Mouse (Mus musculus): ENCODE results near the gene A430078G23Rik. TPM values are rescaled to one million over a fixed set of nuclear protein-coding genes. Genes with fewer than 3 reads are reported as not detected.
"Not testable (repeated sequence)": the region's sequence is repeated elsewhere in the genome, so short reads cannot be mapped to it uniquely, and the experiment has no call there.

A430078G23Rik gene
- polyA plus RNA-seq, 1 experiment from 2014 or later = 0.13 TPM

DNA sequence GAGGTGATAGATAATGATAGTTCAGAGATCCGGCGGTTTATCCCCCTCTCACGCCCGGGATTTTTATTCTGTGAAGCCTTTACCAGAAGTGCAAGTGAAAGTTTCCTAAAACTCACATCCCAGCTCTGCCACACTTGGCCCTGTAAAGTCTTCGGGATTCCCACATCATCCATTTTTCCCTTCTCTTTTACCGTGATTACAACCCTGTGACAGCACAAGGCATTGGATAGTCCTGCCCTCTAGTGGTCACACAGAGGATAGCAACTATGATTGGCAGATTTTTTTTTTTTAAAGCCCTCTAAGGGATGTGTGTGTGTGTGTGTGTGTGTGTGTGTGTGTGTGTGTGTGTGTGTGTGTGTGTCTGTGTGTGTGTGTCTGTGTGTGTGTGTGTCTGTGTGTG, 22.6 kb upstream of the A430078G23Rik start:
- Histone ChIP-seq H3K27me3 (replicated peaks) (no peaks in the 10 kb centered on the region), H3K9ac (no peak overlapping the region), H3K9me3 (no peaks in the 10 kb centered on the region), H3K36me3 (no peaks in the 10 kb centered on the region), H3K4me3 (no peak overlapping the region), H3K4me1 (no peaks in the 10 kb centered on the region), H3K4me2 (replicated peaks) (no peak overlapping the region), H3K27ac (no peak overlapping the region)
- ATAC-seq (ENCODE audit: low FRiP score, low read depth) = no peak
- WGBS = 51% methylated on average over 6 of the region's 6 CpGs

DNA sequence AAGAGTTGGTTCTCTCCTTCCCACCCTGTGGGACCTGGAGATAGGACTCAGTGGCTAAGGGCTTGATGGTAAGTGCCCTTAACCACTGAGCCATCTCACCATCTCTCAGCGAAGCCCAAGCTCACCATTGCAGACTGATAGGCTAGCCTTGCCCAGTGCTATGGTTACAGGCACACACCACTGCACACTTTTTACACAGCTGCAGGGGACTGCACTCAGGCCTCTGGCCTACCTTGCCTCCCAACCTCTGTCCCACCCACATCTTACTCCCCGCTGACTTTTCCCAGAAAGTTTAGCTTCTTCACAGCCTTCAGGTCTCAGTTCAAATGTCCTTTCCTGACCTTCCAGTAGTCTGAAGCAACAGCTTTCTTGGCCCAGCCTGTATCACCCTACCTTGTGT, 21.5 kb upstream of the A430078G23Rik start:
- H3K27ac ChIP-seq = no peak overlapping the region
- no peak for ATAC-seq (ENCODE audit: low FRiP score, low read depth)
- H3K4me2 ChIP-seq (replicated peaks) = no peak overlapping the region

DNA sequence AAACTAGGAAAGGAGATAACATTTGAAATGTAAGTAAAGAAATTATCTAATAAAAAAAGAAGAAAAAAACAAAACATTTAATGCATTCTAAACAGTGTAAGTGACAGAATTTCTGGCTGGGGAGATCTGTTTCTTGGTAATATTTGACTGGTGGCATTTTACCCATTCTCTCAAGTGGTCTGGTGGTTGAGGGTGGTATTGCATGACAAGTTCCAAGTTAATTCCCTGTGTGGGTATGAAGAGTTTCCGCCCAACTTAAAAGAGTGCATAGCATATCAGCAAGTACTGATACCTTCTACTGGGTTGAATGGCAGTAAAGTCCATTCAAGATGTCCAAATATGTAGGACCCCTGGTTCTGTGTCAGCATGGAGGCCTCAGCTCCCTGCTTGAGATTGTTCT, 17.3 kb upstream of the A430078G23Rik start:
- H3K27me3 ChIP-seq (replicated peaks) = no peaks in the 10 kb centered on the region
- no peak for ATAC-seq (ENCODE audit: low FRiP score, low read depth)
- no peak overlapping the region for H3K4me2 ChIP-seq (replicated peaks)
- no peak overlapping the region for H3K9ac ChIP-seq
- no peaks in the 10 kb centered on the region for H3K9me3 ChIP-seq
- no peak overlapping the region for H3K4me3 ChIP-seq
- no peaks in the 10 kb centered on the region for H3K36me3 ChIP-seq
- no peaks in the 10 kb centered on the region for H3K4me1 ChIP-seq
- H3K27ac ChIP-seq = no peak overlapping the region
- 78% methylated on average over 1 of the region's 1 CpGs for WGBS

More for the DNA sequence above, 21.5 kb upstream of the A430078G23Rik start:
- WGBS = 80% methylated on average over 2 of the region's 2 CpGs
- no peak overlapping the region for H3K4me3 ChIP-seq
- no peaks in the 10 kb centered on the region for H3K9me3 ChIP-seq
- H3K27me3 ChIP-seq (replicated peaks) = no peaks in the 10 kb centered on the region
- no peak overlapping the region for H3K9ac ChIP-seq
- no peaks in the 10 kb centered on the region for H3K4me1 ChIP-seq
- H3K36me3 ChIP-seq = no peaks in the 10 kb centered on the region

DNA sequence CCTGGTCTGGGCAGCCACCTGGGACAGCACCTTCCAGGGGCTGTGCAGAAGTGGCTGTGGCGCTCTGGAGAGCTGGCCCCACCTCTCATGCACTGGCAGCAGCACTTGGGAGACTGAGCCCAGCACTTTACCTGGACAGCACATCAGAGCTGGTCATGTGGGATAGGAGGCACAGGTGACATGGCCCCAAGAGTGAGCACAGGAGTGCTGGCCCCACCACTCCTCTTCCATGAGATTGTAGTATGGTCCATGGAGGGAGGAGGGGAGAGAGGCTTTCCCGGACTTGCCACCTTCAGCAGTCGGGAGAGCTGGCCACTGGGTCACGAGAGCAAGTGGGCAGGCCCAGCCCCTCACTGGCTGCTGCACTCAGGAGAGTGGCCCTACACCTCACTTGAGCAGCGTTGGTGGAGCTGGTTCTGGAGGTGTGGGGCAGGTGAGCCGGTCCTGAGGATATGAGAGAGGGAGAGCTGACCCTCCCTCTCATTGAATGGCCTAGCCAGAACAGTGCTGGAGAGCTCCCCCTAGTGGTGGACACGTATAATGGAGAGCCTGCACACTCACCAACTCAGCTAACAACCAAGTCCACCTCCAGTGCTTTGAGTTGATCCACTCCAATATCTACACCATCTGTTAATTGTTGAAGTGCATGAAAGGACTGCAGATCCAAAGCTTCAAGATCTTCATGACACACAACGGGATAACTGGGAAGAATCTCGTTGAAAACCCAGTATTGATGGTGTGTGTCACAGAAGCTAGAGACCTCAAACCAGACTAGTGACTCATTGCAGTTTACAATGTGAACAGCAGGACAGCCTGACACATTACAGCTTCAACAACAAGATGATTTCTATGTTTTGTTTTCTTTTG, 16.3 kb upstream of the A430078G23Rik start:
- H3K9ac ChIP-seq = no peak overlapping the region
- H3K4me3 ChIP-seq = no peak overlapping the region
- H3K27ac ChIP-seq = no peak overlapping the region
- no peak overlapping the region for H3K4me2 ChIP-seq (replicated peaks)
- no peaks in the 10 kb centered on the region for H3K9me3 ChIP-seq
- H3K27me3 ChIP-seq (replicated peaks) = no peaks in the 10 kb centered on the region
- no peaks in the 10 kb centered on the region for H3K4me1 ChIP-seq
- WGBS = 71% methylated on average over 9 of the region's 9 CpGs
- ATAC-seq (ENCODE audit: low FRiP score, low read depth) = no peak
- no peaks in the 10 kb centered on the region for H3K36me3 ChIP-seq

DNA sequence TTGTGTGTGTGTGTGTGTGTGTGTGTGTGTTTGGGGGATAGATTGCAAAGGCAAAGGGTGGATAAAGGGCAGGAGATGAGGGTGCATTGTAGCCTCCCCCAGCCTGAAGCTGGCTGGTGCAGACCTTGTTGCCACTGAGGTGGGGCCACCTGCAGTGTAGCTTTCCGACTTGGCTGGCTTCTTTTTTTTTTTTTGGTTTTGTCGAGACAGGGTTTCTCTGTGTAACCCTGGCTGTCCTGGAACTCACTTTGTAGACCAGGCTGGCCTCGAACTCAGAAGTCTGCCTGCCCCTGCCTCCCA, 15.7 kb upstream of the A430078G23Rik start:
- not testable (repeated sequence) for H3K27me3 ChIP-seq (replicated peaks); H3K9me3 ChIP-seq; H3K9ac ChIP-seq; H3K4me3 ChIP-seq; H3K4me2 ChIP-seq (replicated peaks); H3K4me1 ChIP-seq; H3K36me3 ChIP-seq; H3K27ac ChIP-seq; ATAC-seq (ENCODE audit: low FRiP score, low read depth)
- 93% methylated on average over 3 of the region's 3 CpGs for WGBS

DNA sequence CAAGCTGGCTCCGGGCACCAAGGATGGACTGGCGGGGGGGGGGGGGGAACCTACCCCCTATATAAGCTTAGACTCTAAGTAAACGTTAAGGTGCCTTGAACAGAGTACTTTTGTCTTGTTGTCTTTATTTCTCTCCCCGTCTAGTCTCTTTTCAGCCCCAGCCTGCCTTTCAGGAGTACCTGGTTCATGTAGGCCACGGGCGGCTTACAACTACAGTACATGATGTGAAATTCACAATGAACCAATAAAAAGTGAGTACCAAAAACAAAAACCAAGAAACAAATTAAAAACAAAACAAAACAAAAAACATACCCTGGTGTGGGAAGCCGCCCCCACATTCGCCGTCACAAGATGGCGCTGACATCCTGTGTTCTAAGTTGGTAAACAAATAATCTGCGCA, 15.2 kb upstream of the A430078G23Rik start:
- H3K27ac ChIP-seq = no peak overlapping the region

DNA sequence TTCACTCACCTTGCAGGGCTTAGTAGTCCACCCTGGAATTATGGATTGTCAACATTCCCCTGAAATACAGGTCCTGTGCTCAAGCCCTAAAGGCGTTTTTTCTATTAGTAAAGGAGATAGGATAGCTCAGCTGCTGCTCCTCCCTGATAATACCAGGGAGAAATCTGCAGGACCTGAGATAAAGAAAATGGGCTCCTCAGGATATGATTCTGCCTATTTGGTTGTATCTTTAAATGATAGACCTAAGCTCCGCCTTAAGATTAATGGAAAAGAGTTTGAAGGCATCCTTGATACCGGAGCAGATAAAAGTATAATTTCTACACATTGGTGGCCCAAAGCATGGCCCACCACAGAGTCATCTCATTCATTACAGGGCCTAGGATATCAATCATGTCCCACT, 12.5 kb upstream of the A430078G23Rik start:
- 94% methylated on average over 3 of the region's 3 CpGs for WGBS
- H3K4me1 ChIP-seq; H3K4me2 ChIP-seq (replicated peaks); H3K36me3 ChIP-seq; H3K4me3 ChIP-seq; H3K27ac ChIP-seq; H3K9ac ChIP-seq; ATAC-seq (ENCODE audit: low FRiP score, low read depth); H3K27me3 ChIP-seq (replicated peaks); H3K9me3 ChIP-seq: not testable (repeated sequence)

More for the DNA sequence above, 15.2 kb upstream of the A430078G23Rik start:
- no peak overlapping the region for H3K4me2 ChIP-seq (replicated peaks)
- no peak overlapping the region for H3K9ac ChIP-seq
- no peak overlapping the region for H3K4me3 ChIP-seq
- H3K36me3 ChIP-seq = no peaks in the 10 kb centered on the region
- H3K4me1 ChIP-seq = no peaks in the 10 kb centered on the region
- no peaks in the 10 kb centered on the region for H3K27me3 ChIP-seq (replicated peaks)
- 93% methylated on average over 11 of the region's 11 CpGs for WGBS
- no peaks in the 10 kb centered on the region for H3K9me3 ChIP-seq
- ATAC-seq (ENCODE audit: low FRiP score, low read depth) = no peak

DNA sequence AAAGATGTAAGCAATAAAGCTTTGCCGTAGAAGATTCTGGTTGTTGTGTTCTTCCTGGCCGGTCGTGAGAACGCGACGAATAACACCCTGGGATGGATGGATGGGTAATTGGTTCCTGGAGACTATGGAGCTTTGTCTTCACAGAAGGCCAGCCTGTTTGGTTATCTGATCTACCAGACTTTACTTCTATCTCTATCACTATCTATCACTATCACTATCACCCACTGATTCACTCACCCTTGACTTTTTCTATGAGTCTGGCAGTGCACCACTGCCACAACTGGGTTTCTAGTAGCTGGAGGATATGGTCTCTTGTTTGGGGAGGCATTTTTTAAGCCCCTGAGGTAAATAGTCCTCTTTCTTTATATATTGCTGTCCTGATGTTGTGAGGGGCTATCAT, 7.9 kb upstream of the A430078G23Rik start:
- no peak overlapping the region for H3K4me2 ChIP-seq (replicated peaks)
- H3K9ac ChIP-seq = no peak overlapping the region
- no peaks in the 10 kb centered on the region for H3K9me3 ChIP-seq
- H3K27me3 ChIP-seq (replicated peaks) = no peaks in the 10 kb centered on the region
- H3K27ac ChIP-seq = no peak overlapping the region
- no peak for ATAC-seq (ENCODE audit: low FRiP score, low read depth)
- 95% methylated on average over 6 of the region's 6 CpGs for WGBS
- no peak overlapping the region for H3K4me3 ChIP-seq
- no peaks in the 10 kb centered on the region for H3K4me1 ChIP-seq
- no peaks in the 10 kb centered on the region for H3K36me3 ChIP-seq

DNA sequence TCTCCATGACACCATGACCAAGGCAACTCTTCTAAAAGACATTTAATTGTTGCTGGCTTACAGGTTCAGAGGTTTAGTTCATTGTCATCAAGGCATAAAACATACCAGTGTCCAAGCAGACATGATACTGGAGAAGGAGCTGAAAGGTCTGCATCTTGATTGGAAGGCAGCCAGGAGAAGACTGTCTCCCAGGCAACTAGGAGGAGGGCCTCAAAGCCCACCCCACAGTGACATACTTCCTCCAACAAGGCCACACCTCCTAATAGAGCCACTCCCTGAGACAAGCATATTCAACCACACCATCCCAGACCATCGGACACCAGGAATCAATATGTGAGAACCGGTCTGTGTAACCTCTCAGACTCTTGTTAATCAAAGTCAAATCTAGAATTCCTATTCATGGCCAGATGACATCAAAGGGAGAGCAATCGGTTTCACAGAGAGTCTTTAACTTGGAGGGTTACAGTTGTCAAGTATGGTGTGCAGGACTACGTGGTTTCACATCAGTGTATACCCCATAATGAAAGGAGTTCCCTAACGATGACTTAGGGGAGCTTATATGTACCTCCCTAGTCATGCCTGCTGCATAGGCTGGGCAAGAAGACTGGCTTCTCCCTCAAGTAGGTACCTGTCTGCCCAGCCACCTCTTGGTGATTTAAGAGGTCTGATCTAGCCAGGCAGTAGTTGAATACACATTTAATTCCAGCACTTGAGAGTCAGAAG, 6.4 kb upstream of the A430078G23Rik start:
- no peak for ATAC-seq (ENCODE audit: low FRiP score, low read depth)
- Histone ChIP-seq H3K9ac (no peak overlapping the region), H3K4me2 (replicated peaks) (no peak overlapping the region), H3K4me3 (no peak overlapping the region), H3K36me3 (no peaks in the 10 kb centered on the region), H3K27me3 (replicated peaks) (no peaks in the 10 kb centered on the region), H3K4me1 (no peaks in the 10 kb centered on the region), H3K27ac (no peak overlapping the region), H3K9me3 (no peaks in the 10 kb centered on the region)
- WGBS = 90% methylated on average over 5 of the region's 5 CpGs

DNA sequence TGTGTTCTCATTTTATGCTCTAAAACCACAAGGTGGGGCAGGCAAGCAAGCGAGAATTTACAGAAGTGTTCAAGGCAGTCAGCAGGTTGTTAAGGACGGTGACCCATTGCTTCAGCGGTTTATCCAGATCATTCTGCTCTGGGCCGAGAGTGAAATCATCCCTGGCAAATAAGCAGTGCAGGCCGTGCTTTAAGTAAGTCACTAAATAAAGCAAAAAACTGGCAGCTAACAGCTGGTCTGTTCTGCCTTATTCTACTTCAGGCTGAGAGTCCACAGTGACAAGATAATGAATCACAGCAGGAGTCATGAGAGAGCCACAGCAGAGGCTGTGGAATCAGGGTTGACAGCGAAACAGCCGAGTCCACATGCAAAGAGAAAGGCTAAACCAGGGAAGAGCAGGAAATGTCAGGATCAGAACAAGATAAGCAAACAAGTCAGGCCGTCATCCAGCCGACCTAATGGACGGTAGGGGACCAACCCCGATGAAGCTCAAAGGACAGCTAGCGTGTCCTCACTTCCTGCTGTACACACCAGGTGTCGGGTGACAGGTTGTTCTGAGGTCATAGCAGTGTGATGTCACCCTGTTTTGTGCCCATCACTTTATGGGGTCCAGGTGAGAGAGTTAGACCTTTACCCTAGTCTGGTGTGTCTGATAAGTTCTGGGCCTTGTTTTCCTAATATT, 4.9 kb upstream of the A430078G23Rik start:
- no peaks in the 10 kb centered on the region for H3K9me3 ChIP-seq
- H3K4me3 ChIP-seq = no peak overlapping the region
- H3K27me3 ChIP-seq (replicated peaks) = no peaks in the 10 kb centered on the region
- 0 out of 2 replicates have a peak, but pooled peaks have one; percentile 21 for ATAC-seq (ENCODE audit: low FRiP score, low read depth)
- H3K4me1 ChIP-seq = no peaks in the 10 kb centered on the region
- no peak overlapping the region for H3K27ac ChIP-seq
- H3K36me3 ChIP-seq = no peaks in the 10 kb centered on the region
- no peak overlapping the region for H3K4me2 ChIP-seq (replicated peaks)
- 62% methylated on average over 13 of the region's 13 CpGs for WGBS
- H3K9ac ChIP-seq = no peak overlapping the region

DNA sequence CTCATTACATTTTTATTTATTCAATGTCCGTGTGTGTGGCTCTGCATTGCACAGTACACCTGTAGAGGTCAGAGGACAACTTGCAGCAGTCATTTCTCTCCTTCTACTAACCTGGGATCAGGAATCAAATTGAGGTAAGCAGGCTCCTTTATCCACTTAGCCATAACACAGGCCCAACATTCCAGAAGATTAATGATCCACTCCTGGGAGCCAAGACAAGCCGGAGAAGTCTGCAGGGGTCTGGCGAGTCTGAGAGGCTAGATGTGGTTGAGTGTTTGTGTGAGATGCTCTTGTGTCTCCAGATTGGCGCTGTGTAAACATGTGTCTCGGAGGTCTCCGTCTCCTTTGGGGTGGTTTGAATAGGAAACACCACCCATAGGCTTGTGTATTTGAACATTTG, 2.5 kb upstream of the A430078G23Rik start:
- Histone ChIP-seq H3K27me3 (replicated peaks) (no peaks in the 10 kb centered on the region), H3K4me3 (no peak overlapping the region), H3K4me1 (no peaks in the 10 kb centered on the region), H3K9ac (no peak overlapping the region), H3K36me3 (no peaks in the 10 kb centered on the region), H3K27ac (no peak overlapping the region), H3K4me2 (replicated peaks) (no peak overlapping the region), H3K9me3 (no peaks in the 10 kb centered on the region)
- no peak for ATAC-seq (ENCODE audit: low FRiP score, low read depth)
- 73% methylated on average over 6 of the region's 6 CpGs for WGBS

DNA sequence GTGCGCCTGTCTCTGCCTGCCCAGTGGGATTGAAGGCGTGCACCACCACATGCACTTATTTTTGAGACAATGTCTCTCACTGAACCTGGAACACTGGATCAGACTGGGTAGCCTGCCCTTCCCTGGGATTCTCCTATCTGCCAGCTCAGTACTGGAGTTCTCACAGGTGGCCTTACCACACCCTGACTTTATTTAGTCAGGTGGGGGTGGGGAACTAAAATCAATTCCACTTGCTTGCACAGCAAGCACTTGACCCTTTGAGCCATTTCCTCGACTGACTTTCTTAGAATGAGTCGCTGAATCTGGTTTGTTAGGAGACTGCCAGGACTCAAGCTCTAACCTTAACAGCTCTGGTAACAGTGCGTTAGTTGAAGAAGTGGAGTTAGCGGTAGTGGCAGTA, 500 bp upstream of the A430078G23Rik start:
- Histone ChIP-seq H3K4me1 (no peaks in the 10 kb centered on the region), H3K36me3 (no peaks in the 10 kb centered on the region), H3K4me2 (replicated peaks) (no peak overlapping the region), H3K9ac (no peak overlapping the region), H3K9me3 (no peaks in the 10 kb centered on the region), H3K27ac (no peak overlapping the region), H3K27me3 (replicated peaks) (no peaks in the 10 kb centered on the region), H3K4me3 (no peak overlapping the region)
- WGBS = 82% methylated on average over 6 of the region's 6 CpGs
- ATAC-seq (ENCODE audit: low FRiP score, low read depth) = no peak
